Mouse (Mus musculus) left cerebral cortex, adult 2 months (tissue): ENCODE results near the gene Rnf44. TPM values are rescaled to one million over a fixed set of nuclear protein-coding genes. Genes with fewer than 3 reads are reported as not detected.

Experiments used
- DNase-seq, 2 experiments: peaks; one replicate each; pipeline ENCODE4 v3.0.0; 2021 to 2022; ENCODE audit warnings: low spot score in 2 of 2, mixed read lengths in 1 of 2; ENCODE audit errors: extremely low spot score in 1 of 2
- H3K27ac ChIP-seq: fragments of 200-600 bp; 2 replicates; pipeline ENCODE4 v1.8.1; 2022
- H3K4me3 ChIP-seq: fragments of 200-600 bp; 2 replicates; pipeline ENCODE4 v1.8.1; 2022
- CTCF ChIP-seq: fragments of 200-600 bp; IDR thresholded peaks from 2 replicates; pipeline ENCODE4 v1.8.1; 2022; ENCODE audit warnings: antibody characterized with exemption, mild to moderate bottlenecking, moderate library complexity
- intact Hi-C: fragments of 180-260 bp; cut with DNase I; formaldehyde crosslinking; loops from one replicate; pipeline ENCODE4 v1.15.1; 2025
- total RNA-seq, 2 experiments: library from RNA; stranded (reverse); gene quantifications; 2 replicates each; pipeline ENCODE4 v1.2.3; 2021

Rnf44 gene
- total RNA-seq, 2 experiments from 2014 or later: 156 to 185 TPM

GRCm38 (mm10) chr13:54701243-54701642, 7.5 kb upstream of the Rnf44 start, which contains the start of gene Cdhr2:
Gene Cdhr2, plus strand, starts transcription at chr13:54701461.
- H3K4me3 ChIP-seq: no peak within 1 kb of the TSS
- no peak within 1 kb of the TSS for H3K27ac ChIP-seq
- no peak for TF ChIP-seq CTCF
- DNase-seq: no peak
- intact Hi-C loops: no loop called here

- no peak for TF ChIP-seq CTCF
- no peak overlapping the region for H3K4me3 ChIP-seq
- no peak overlapping the region for H3K27ac ChIP-seq
- no peak for DNase-seq
- intact Hi-C loops: no loop called here
These were observed 1.9 kb upstream of the Rnf44 start for GRCm38 (mm10) chr13:54695479-54696230.

GRCm38 (mm10) chr13:54694348-54695060, 797 bp upstream of the Rnf44 start:
- intact Hi-C loops: no loop called here
- no peak for TF ChIP-seq CTCF
- Histone ChIP-seq H3K4me3 (peak overlapping the region; percentile 100), H3K27ac (peak overlapping the region; percentile 96)
- DNase-seq: no peak

- intact Hi-C loops: no loop called here
- Histone ChIP-seq H3K4me3 (peak overlapping the region; percentile 100), H3K27ac (peak overlapping the region; percentile 94)
- DNase-seq: no peak
- no peak for TF ChIP-seq CTCF
These were observed 773 bp downstream of the Rnf44 start for GRCm38 (mm10) chr13:54692711-54693557.

GRCm38 (mm10) chr13:54691737-54692136, 2.0 kb downstream of the Rnf44 start:
- DNase-seq: no peak
- Histone ChIP-seq H3K4me3 (peak overlapping the region; percentile 100; the same call in 1 of the 2 replicates), H3K27ac (no peak overlapping the region)
- intact Hi-C loops: no loop called here
- no peak for TF ChIP-seq CTCF

GRCm38 (mm10) chr13:54690151-54690740, 3.5 kb downstream of the Rnf44 start:
- no peak for TF ChIP-seq CTCF
- no peak overlapping the region for H3K27ac ChIP-seq
- no peak overlapping the region for H3K4me3 ChIP-seq
- no peak for DNase-seq
- intact Hi-C loops: no loop called here

- no peak for TF ChIP-seq CTCF
- Histone ChIP-seq H3K4me3 (peak overlapping the region; percentile 100), H3K27ac (peak overlapping the region; percentile 100)
- intact Hi-C loops: loop anchor here (5.0 kb wide), 1 partner anchor 65 kb away; the partner anchor contains the start of gene Faf2
- peak; percentile 97 for DNase-seq
These were observed 5.9 kb downstream of the Rnf44 start for GRCm38 (mm10) chr13:54687575-54688424.

- peak; percentile 63 to 79 for DNase-seq
- intact Hi-C loops: loop anchor here (5.0 kb wide), 1 partner anchor 65 kb away; the partner anchor contains the start of gene Faf2
- Histone ChIP-seq H3K4me3 (peak overlapping the region; percentile 100), H3K27ac (peak overlapping the region; percentile 100)
- no peak for TF ChIP-seq CTCF
These were observed 6.6 kb downstream of the Rnf44 start for GRCm38 (mm10) chr13:54687096-54687495.

- no peak for TF ChIP-seq CTCF
These were observed 7.3 kb downstream of the Rnf44 start for GRCm38 (mm10) chr13:54686139-54687053.

More at GRCm38 (mm10) chr13:54686139-54687053, 7.3 kb downstream of the Rnf44 start:
- intact Hi-C loops: loop anchor here (5.0 kb wide), 1 partner anchor 64 kb away; the partner anchor contains the start of gene Faf2
- H3K27ac ChIP-seq: peak overlapping the region; percentile 100; the same call in 1 of the 2 replicates
- no peak for DNase-seq
- H3K4me3 ChIP-seq: peak overlapping the region; percentile 100
